Mouse (Mus musculus) spleen, adult 2 months (tissue): ENCODE results near the gene Tns3.

Experiments used
- CTCF ChIP-seq: fragments of 200-500 bp; IDR thresholded peaks from 2 replicates; pipeline ENCODE4 v1.5.1; 2011; ENCODE audit warnings: mild to moderate bottlenecking, inconsistent platforms; ENCODE audit not compliant: insufficient read depth, insufficient read length, insufficient replicate concordance; ENCODE audit errors: extremely low read depth
- POLR2A ChIP-seq: fragments of 200-500 bp; IDR thresholded peaks from 2 replicates; pipeline ENCODE4 v1.6.1; 2011; ENCODE audit warnings: low read depth, low read length, inconsistent platforms

- TF ChIP-seq CTCF (no peak), POLR2A (no peak)
These were observed 208.7 kb downstream of the Tns3 start for GRCm38 (mm10) chr11:8455650-8456049.
